Mouse (Mus musculus): ENCODE measurements around the gene Sh3bgrl2.

- no peak for TF ChIP-seq CTCF (IDR thresholded peaks at IDR 0.05; ENCODE audit: extremely low read depth, insufficient read depth, low read length)
- TF ChIP-seq POLR2A (IDR thresholded peaks at IDR 0.05; ENCODE audit: extremely low read depth, insufficient read depth, low read length): no peak
These were observed 7.2 kb upstream of the Sh3bgrl2 start for GRCm38 (mm10) chr9:83540975-83541374.
